Mouse (Mus musculus): ENCODE results near the gene Adck1.

Gene Adck1

DNA sequence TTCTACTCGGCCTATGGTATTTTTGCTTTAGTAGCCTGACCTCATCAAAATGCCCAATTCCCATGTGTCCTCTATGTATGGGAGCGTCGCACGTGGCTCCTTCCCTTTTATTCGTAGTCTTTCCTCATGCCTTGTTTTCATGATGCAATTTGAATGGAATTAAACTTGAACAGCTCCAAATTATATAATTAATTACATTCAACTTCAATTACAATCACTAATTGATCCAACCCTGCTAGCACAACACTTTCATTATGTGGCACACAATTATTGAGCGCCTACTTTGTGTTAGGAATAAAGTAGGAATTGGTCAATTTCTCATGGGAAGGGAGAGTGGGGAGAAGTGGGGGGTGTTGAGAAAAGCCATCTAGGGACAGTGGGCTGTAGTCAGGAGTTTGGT, 113.4 kb downstream of the Adck1 start:
- no peak for DNase-seq (ENCODE audit: low spot score)

DNA sequence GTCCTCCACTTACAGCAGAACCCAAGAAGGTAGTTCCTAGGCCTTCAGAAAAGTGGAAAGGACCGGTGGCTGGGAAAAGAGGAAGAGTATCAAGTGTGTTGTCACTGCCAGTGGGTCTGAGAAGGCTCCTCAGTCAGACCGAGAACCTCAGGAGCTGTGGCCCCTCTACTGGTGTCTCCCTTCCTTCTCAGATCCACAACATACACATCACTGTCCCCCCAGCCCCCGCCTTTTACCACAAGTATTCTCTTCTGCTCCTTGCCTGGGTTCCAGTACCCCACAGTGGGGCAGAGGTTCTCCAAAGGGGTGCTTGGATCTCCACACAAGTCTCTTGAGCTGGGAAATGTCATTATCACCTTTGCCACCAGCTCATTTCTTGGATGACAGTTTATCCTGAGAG, 115.5 kb downstream of the Adck1 start:
- no peak for DNase-seq (ENCODE audit: low spot score)

DNA sequence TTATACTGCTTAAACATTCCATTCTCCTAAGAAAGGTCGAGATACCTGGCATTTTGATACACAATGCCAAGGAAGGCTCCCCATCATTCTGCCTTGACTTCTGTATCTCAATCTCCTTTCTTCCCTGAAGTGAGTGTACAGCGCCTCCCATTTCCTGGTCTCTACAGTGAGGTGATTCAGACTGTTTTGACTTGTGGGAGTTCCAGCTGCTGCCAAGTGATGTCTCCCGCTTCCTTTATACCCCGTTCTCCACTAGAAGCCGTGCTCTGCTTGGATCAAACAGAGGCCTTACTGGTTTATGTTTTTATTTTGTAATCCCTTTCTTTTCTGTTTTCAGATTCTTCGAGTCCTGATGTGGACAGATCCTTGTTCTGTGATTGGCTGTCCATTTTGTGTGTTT, 116.3 kb downstream of the Adck1 start:
- no peak for DNase-seq (ENCODE audit: low spot score)

DNA sequence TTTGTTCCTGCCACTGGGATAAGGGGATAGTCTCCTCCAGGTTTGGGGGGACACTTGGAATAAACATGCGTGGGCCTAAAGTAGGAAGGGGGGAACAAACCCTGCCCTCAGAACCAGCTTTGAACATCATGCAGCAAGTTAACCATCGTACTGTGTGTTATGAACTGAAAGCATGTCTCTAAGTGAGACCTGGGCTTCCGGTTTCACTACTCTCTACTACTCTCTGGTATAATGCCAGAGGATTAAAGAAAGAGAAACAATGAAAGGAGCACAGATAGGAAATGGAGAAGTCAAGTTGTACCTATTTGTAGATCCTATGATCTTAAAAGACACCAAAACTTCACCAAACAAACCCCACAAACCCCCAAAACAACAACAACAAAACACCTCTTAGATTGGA, 121.3 kb downstream of the Adck1 start:
- no peak for DNase-seq (ENCODE audit: low spot score)

DNA sequence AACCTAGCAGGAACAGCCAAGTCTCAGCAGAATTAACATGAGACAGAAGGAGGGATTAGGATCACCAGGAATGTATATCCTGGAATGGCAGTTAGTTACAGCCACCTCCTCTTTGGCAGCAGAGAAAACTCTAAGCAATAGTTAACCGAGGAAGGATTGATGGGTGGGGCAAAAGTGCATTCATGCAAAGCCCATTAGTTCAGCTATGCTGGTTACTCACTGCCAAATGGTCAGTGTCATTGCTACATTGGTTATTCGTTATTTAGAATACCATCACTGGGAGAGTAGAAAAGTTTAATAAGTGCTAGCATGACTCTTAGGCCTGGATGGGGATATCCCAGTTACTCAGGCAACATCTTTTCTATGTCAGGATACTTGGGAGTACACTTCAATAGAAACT, 130.5 kb downstream of the Adck1 start:
- DNase-seq (ENCODE audit: low spot score) = no peak

Data from spleen, adult 12 weeks (tissue).